Mouse (Mus musculus): ENCODE results near the gene Acaca.

DNA sequence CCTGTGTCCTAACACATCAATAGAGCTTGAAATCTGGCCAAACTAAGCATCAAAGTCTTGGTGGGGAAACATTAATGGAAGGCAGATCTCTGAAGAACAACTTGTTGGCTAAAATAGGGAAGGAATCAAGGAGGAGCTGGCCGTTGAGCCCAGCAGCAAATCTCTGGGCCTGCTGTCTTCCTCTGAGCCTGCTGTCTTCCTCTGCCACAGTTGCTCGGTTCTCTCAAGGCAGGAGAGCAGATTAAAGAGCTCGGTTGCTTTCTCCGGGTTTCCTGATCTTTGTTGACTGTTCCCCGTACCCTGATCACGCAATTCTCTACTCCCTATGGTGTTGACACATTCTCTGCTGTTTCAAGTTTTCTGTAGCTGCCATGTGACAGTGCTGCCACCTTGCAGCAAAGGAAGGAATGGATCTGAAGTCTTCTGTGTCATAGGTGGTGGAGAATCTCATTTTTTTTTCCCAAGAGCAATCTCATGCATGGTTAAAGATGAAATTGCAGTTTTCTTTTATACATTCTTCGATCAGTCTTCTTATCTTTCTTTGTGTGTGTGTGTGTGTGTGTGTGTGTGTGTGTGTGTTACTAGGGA lies 39.3 kb downstream of the Acaca start:
- TF ChIP-seq CTCF (IDR thresholded peaks at IDR 0.05; ENCODE audit: low read depth, low read length) (no peak), POLR2A (IDR thresholded peaks at IDR 0.05; ENCODE audit: borderline replicate concordance, low read depth, low read length) (no peak)
